Mouse (Mus musculus) right cerebral cortex, postnatal 25 days (tissue): ENCODE data around the gene Nfyc.

Experiments
- DNase-seq: peaks from one replicate; pipeline ENCODE4 v3.0.0; 2022

Gene Nfyc

DNA sequence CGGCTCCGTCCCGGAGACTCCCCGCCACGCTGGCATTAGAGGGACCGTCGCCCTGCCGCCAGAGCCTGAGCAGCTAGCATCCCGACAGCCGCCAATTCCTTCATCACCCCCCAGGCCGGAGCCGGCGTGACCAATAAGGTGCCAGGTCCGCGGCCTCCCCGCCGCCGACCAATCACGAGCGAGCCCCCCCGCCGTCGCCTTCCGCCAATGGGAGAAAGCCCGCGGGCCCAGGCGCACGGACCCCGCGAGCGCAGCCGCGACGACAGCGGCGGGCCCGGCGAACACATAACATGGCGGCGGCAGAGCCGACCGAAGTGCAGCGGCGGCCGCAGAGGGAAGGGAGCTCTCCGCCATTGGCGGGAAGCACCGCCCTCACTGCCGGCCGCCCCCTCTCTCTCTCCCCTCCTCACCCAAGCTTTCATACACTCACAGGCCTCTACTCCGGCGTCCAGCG lies 6.2 kb downstream of the Nfyc start:
- DNase-seq: peak; percentile 94

DNA sequence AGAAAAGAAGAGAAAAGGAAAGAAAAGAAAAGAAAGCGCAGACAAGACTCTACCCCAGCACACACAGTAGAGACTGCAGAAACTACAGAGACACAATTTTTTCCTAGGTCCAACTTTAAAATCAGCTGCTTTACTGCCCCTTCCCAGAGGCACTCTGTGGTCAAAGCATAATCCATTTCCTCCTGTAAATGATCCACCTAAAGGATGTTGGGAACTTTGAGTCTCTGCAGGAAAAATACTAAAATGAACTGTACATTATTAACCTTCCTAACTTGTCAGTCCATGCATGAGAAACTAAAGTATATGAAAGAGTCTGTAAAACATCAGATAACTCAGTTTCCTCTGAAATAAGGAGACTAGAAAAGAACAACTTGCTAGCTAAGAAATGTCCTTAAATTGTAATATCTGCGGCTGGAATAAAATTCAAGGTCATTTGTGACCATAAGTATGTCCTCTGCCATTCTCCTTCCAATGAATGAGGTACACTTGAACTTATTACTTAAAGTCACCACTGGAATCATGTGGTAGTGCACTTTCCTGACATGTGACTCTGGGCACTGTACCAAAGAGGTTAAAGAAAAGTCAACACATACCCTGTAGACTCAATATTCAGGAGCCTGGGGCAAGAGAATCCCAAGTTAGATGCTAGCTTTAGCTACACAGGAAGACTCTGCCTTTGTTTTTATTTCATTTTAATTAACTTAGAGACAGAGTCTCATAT lies 9.0 kb downstream of the Nfyc start:
- no peak for DNase-seq

DNA sequence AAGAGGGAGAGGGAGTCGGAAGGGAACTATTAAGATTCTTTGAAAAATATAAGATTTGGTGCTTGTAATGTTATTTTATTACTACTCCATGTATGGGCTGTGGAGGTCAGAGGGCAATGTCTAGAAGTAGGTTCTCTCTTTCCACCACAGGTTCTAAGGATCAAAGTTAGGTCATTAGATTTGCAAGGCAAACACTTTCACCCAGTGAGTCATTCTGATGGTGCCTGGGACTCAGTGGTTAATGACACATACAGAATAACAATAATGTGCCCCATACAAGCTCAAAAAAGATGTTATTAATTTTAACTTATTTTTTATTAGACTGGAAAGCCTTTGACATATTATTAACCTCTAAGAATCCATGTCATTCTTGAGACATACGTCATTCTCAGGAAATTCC lies 11.5 kb downstream of the Nfyc start:
- no peak for DNase-seq

DNA sequence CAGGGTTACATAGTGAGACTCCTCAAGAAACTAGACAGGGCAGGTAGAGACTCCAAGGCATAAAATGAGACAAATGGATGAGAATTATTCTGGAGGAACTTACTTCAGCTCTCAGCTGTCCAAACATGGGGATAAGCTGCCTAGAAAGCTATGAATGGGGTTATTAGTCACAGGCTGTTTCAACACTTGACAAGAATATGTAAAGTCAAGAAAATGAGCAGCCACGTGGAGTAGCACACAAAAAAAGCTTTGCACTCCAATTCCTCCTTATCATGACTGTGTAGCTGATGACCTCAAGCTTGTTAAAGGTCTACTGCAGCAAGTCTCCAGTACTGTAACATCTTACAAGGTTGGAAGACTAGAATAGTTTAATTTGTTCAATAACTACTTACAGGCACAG lies 12.1 kb downstream of the Nfyc start:
- DNase-seq: no peak

DNA sequence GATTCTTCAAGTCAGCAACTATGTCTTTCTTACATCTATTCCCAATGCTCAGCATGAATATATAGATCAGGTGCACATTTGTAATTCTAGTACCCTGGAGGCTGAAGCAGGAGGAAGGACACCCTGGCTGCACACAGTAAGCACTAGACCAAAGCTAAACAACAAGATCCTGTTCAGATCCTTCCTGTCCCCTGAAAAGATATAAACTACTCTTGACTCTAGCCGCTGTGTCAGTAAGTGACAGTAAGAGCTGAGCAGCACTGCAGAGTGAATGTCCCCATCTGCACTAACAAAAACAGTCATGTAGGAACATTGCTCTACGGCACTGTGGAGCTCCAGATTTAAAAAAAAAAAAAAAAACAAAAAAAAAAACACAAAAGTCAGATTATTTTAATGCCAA lies 13.4 kb downstream of the Nfyc start:
- DNase-seq: no peak

DNA sequence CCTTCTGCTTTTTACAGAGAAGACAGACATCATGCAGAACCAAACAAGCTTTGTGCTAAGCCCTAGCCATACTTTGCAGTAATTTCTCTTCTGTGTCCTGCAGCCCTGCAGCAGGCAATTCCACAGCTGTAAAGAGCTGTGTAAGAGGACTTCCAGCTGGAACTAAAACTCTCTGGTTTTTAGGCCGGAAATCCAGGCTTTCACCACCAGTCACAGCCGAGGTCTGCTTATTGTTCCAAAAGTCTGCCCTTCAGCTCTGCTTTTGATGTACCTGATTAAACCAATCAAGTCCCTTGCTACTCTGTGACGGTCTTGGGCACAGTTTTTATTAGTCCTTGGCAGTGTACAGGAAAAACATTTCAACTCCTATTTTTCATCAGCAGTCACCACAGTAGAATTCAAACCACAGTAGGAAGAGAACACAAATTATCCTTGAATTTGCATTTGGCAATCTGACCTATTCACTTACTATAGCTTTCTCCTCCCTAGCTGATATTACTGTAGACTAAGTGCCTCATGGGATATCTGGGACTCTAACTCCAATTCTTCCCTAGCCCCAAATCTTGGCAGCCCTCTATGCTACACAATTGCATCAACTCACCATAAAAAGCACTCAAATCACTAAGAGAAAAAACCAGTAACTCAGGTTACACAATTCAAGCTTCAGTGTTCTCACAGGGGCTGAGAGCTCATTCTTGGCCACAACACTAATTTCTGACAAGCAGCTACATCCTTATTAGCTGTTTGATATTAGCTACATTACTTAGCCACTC lies 14.2 kb downstream of the Nfyc start:
- no peak for DNase-seq

DNA sequence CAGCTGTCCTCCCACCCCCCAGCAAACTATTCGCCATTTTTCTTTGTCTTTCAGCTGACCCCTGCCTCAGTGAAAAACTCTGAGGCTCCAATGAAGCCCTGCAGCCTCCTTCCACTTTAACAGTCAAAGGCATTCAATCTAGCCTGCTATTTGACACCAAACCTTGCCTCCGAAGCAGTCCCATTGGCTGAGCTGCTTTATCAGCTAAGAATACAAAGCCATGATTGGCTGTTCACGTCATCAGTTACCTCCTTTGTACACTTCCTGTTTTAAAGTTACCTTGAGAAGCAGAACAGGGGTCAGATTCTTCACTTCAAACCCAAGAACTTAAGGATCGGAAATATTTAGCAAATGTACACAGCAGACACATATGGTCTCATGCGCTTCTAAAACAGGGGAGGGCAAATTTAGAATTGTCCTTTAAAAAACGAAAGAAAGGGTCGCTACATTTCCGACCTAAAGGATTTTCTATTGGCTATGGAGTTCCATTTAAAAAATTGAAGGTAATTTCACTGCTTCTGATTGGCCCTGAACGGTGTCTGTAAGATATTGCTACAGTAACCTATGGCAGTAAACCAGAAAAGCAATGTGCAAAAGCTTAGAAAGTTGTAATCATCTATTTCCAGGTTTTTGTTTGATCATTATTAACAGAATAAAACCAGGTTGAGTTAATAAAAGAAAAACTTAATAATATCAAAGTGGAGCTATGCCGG lies 15.6 kb downstream of the Nfyc start:
- DNase-seq: peak; percentile 72

DNA sequence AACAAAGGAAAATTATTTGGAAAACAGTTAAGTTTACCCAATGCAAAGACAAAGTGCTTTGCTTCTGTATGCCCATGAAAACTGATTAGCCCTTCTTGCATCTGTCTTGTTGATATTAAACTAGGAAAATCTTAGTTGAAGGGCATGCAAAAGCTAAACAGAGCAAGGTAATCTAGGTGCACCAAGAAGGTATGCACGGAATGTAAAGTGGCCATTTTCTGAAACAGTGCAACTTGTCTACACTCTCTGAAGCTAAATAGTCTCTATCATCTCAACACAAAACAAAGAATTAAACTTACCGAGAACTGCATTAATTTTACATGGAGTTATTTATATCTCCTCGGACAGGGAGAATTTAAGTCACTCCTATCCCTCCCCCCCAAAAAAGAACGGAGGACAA lies 16.2 kb downstream of the Nfyc start:
- no peak for DNase-seq

DNA sequence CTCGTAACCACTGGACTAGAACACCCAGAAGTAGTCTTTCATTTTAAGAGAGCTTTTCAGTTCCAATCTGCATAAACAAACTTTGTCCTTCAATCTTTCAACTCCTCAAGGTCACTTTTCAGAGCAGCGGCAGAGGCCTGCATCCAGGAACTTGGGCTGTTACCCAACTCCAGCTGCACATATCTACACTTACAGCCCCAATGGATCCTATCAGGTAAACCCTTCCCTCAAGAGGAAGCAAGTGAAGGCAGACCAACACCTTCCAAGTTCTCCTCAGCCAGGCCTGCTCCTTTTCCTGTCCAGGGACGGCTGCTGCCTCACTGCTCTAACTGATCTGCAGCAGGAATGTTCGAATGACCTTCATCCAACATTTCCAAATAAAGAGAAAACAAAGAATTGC lies 17.2 kb downstream of the Nfyc start:
- DNase-seq: no peak

DNA sequence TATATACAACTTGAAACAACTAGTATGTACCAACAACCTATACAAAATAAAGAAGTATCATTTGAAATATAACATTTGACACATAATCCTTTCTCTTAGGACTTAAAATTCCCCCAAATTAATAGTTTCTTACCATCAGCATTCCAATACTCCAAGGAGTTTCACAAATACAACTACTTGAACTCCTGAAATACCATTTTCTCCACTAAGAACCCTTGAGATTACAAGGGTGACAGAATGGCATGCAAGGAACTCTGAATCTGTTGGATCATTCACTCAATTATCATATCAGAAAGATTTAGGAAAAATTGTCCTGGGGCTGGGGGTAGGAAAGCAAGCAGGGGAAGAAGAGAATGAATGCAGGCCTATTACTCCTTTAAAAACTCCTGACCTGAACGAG lies 17.6 kb downstream of the Nfyc start:
- DNase-seq: no peak

DNA sequence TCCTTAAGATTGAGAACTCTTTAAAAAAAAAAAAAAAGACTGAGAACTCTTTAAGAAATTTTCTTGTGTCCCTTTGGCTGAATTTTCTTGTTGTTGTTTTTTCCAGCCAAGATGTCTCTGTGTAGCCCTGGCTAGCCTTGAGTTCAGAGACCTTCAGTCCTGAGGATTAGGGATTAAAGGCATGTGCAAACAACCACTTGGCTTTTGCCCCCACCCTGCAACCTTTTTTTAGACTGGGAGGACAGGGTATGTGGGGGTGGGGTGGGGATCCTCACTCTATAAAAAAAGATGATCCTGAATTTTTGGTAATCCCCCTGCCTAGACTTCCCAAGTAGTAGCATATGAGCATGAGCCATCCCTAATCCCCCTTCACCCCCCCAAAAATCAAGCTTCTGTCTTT lies 25.6 kb downstream of the Nfyc start:
- no peak for DNase-seq

DNA sequence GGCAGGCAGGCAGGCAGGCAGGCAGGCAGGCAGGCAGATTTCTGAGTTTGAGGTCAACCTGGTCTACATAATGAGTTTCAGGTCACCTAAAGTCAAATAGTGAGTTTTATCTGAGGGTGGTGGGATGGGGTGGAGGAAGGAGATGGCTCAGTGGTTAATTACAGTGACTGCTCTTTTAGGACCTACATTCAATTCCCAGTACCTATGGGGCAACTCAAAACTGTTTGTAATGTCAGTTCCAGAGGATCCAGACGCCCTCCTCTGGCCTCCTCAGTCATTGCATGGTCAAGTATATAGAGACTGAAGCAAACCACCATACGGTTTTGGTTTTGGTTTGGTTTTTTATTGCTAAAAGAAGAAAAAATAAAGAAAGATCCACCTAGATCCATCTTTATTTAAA lies 29.9 kb downstream of the Nfyc start:
- no peak for DNase-seq

DNA sequence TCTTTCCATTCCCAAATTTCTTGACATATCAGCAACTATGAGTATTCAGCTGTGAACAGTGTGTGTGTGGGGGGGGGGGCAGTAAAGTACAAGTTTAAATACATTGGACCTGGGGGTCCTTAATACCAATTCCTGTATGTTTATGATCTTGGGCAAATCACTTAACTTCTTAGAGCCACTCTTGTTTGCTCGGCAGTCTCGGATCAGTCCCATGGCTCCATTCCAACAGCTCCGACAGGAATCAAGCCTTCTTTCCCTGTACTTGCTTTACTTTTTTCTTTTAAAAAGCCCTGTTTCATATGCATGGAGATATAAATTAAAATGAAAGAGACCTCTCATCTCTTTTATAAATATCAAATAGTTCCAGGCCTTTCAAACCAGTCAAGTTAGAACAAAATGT lies 30.7 kb downstream of the Nfyc start:
- DNase-seq: no peak

DNA sequence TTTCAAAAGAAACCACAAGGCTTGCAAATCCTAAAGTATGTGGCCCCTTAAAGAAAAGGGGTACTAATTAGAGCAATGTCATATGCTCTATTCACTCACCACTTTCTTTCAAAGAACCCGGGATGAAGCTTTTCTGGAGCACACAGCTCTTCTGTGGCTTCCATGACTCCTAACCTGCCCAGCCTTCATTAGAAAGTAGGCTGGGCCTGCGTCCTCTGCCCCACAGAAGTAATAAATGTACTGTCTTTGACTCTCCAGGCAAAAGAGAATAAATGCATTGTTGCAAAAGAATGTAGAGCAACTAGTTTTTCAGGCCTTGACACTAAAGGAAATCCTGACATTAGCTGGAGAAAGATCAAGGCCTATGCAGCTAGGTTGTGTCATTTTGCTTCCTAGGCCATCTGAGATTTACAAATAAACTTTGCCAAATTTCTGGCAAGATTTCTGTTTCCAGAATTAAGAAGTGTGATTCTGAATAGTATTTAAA lies 31.6 kb downstream of the Nfyc start:
- no peak for DNase-seq

DNA sequence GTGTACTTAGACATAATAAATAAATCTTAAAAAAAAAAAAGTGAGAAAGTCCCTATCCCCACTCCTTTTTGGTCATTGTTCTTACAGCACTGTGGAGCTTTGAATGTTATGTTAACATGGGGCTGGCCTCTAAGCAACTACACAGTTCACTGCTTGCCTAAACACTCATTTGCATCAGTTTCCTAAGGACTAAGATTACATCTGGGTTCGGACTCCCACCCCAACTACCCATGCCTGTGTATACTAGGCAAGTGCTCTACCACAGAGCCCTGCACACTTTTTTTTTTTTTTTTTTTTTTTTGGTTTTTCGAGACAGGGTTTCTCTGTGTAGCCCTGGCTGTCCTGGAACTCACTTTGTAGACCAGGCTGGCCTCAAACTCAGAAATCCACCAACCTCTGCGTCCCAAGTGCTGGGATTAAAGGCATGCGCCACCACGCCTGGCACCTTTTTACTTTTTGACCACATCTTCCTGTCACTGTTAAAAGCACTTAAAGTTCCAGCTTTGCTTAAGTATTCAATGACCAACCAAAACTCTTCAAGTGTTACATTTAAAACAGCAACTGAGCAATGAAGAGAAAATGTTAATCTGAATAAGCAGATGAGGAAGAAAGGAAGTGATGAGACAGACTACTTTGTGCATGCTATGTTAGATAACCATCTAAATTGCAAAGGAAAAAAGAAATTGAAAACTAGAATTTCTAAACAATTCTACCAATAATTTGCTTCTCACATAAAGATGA lies 33.2 kb downstream of the Nfyc start:
- DNase-seq: no peak

DNA sequence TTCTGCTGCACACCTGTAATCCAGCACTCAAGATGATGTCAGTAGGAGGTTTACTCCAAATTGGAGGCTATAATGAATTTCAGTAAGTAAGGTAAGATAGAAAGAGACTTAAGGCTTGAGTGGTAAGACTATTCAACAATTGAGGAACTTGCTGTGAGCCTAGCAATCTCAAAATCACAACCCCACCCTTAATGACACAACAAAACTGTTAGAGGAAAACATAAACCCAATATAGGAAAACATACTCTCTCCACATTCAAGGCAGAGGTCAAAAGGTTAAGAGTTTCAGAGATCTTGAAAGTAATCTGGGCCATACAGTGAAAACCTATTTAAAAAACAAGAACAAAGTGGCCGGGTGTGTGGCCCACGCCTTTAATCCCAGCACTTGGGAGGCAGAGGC lies 34.7 kb downstream of the Nfyc start:
- no peak for DNase-seq

DNA sequence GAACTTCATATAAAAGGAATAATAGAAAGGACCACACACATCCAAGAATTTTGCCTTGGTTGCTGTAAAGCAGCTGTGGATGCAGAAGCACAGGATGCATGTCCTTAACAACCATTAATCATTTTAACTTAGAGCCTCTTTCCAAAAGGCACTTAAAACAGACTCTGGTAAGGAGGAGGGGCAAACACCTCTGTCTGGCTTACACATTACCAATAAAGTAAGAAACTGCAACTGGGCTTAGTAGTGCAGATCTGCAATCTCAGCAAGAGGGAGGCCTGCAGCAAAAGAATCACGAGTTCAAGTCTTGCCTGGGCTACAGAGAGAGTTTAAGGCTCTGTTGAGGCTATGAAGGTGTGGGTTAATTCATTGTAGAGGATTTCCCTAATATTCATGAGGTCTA lies 35.7 kb downstream of the Nfyc start:
- no peak for DNase-seq

DNA sequence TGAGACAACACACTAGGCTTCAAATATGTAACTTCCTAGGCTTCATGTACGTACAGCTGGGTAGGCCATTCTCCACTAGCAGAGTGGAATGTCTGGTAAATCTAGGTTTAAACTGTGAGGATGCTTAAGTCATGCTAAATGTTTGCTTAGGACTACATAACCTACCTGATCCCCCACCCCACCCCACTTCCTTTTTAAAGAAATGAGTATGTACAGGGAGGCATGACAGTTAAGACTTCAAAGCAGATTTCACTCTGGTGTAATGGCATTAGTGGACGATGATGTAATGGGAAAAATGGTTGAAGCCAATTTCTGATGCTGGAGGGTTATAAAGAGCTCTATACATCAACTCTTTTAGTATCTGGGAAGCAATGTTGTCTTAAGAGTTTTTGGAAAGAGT lies 38.5 kb downstream of the Nfyc start:
- no peak for DNase-seq

DNA sequence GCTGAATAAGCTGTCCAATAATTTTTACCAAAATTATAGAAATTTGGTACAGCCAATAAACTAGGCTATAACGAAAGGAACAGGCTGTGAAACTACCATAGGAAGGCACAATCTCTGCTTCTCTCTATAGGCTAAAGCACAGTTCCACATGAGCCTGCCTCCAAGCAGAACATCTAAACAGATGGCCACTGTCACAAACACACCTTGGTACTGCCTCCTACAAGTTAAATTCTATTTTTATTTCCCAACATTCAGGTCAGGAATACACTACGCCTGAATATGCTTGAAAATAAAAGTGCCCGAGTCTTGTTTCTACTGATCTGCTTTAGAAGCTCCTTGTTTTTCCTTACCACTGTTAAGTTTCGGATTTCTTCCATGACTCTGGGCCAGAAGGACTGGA lies 41.3 kb downstream of the Nfyc start:
- DNase-seq: no peak

DNA sequence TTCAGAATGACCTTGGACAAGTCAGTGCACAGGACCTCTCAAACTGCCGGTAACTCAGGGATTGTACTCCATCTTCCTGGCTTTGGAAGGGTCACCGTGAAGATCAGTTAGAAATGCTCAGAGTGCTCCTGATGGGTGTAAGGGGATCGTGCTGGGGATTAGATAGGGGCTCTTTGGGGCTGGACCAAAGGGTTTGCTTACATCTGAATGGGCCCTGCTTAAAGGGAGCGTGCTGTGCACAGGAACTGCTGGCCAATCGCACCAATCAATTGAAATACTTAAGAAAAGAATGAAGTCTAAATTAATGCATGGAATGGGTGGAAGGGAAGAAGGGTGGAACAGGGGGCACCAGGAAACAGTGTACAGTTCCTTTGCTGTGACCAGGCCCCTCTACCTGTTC lies 75.6 kb downstream of the Nfyc start:
- no peak for DNase-seq

DNA sequence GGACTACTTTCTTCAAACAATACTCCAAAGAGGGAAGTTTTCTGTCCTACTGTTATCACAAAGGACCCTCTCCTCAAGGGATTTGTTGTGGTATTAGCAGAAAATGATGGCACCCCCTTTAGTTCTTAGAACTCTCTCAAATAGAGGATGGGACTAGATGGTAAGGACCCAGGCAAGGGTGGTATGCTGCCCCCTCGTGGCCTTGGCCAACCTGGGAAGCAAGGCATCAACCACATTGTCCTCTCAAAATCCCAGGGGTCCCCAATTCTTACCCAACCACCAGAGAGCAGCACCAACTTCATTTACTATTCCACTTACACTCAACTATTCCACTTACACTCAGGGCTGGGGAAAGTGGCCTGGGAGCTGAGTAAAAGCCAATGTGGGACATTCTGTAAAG lies 76.1 kb downstream of the Nfyc start:
- peak; percentile 54 for DNase-seq

DNA sequence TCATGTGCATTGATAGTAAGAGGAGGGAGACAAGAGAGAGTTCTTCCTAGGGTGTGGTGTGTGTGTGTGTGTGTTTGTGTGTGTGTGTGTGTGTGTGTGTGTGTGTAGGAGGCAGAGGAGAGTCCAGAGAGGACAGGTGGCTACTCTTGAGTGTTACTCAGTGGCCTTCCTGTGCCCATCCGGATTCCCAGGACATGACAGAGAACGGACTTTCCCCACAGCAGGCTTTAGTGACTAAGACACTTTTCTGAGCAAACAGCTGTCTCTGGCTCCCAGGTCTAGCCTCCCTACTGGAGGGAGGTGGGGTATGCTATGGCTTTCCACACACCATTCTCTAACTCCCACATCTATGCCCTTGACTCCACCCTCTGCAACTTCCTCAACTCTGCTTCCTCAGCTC lies 81.8 kb downstream of the Nfyc start:
- no peak for DNase-seq
